Mouse (Mus musculus): ENCODE measurements around the gene Tspan10. TPM values are rescaled to one million over a fixed set of nuclear protein-coding genes. Genes with fewer than 3 reads are reported as not detected.

The Tspan10 gene
- total RNA-seq, 2 experiments from 2014 or later = not detected

DNA sequence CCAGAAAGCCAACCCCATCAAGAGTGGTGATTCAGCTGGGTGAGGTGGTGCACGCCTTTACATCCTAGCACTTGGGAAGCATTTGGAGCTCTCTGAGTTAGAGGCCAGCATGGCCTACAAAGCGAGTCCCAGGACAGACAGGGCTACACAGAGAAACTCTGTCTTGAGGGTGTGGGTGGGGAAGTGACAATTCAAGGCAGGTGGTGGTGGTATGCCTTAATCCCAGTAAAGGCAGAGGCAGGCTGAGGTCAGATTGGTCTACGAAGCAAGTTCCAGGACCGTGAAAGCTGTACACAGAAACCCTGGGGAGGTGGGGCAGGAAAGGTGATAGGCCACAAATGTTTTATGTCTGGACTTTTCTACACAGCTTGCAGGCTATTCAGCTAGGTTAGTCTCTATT lies 12.5 kb downstream of the Tspan10 start:
- DNase-seq (ENCODE audit: low spot score in 2 of 2) = no peak

DNA sequence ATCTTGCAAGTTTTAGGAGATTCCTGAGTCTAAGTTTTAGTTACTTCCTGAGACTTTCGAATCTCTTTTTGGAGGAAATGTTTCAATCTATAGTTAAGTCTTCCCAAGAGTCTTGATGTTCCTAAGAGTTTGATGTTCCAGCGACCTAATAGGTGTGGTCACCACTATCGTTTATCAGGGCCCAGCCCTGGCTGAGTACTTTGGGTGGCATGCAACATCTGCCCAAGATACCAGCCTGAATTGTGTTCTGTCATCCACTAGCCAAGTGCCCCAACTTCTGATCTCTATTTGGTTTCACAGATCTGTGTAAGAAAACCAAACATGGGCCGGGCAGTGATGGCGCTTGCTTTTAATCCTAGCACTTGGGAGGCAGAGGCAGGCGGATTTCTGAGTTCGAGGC lies 13.0 kb downstream of the Tspan10 start:
- no peak for DNase-seq (ENCODE audit: low spot score in 2 of 2)

DNA sequence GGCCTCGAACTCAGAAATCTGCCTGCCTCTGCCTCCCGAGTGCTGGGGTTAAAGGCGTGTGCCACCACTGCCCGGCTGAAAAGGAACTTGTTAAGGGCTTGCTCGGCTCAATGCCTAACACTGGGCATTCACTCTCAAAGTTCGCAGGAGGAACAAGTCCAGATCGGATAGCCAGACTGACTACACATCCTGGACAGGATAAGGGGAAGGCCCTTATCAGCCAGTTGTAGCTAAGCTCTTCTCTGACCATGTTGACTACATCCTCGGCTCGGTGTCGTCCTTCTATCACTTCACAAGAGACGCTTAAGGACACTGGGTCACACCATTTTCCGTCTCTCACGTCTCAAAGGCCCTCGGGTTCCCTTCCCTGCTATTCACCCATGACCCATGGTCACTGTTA lies 14.9 kb downstream of the Tspan10 start:
- DNase-seq (ENCODE audit: low spot score in 2 of 2) = no peak

DNA sequence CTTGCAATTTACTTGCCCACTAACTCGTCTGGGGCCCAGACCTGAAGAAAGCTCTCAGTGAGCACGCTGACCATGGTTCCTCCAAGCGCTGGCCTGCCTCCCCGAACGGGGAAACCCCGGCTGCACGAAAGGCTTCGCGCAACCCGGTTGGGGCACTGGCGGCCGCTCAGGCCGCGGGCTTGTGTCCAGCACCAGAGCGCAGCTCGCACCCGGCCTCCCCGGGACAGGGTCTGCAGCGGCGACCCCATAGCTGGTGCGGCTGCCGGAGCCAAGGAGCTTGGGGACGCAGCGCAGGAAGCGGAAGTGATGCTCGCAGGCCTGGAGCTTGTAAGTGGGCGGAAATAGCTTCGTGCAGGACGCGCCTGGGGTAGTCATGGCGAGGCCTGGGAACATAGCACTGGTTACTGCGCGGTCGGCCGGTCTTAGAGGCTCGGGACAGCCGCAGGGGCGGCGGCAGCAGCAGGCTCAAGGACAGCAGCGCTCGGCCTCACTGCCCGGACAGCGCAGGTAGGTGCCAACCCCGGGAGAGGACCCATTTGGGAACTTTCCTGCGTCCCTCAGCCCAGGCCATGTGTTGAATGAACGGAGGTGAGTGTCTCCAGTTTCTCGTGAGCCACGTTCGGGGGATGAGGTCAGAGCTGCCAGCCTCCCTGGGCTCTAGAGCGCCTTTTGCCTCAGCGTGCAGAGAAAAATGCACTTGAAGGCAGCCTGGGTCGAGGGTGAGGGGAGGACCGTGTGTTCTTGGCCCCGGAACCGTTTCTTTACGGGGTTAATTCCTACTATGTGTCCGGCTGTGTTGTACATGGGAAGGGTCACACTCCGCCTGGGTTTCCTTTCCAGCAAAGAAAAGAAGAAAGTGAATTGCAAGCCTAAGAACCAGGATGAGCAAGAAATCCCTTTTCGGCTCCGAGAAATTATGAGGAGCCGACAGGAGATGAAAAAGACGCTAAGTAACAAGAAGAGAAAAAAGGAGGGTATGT lies 15.6 kb downstream of the Tspan10 start, which contains the start of the genes Oxld1 and Ccdc137:
Gene Oxld1 (minus strand): TSS at position 297 of the 980 bp plus-strand sequence.
Gene Ccdc137 (plus strand): TSS at position 344 of the 980 bp plus-strand sequence.
- DNase-seq (ENCODE audit: low spot score in 2 of 2) = peak; percentile 68 to 82

DNA sequence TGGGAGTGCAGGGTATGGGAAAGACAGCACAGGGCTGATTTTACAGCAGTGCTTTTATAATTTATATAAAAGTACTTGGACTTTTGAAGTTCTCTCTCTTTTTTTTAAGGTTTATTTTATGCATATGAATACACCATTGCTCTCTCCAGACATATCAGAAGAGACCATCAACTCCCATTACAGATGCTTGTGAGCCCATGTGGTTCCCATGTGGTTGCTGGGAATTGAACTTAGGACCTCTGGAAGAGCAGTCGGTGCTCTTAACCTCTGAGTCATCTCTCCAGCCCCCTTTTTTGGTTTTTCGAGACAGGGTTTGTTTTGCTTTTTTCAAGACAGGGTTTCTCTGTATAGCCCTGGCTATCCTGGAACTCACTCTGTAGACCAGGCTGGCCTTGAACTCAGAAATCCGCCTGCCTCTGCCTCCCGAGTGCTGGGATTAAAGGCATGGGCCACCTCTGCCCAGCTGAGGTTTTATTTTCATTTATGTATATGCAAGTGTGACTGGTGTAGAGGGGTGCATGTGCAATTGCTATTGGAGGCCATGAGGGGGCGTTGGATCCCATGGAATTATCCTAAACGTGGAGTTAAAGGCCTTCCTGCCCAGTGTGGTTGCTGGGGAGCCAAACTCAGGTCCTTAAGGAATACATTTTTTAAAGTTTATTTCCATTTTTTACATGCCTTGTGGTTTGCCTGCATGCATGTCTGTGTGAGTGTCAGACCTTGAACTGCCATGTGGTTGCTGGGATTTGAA lies 16.6 kb downstream of the Tspan10 start:
- no peak for DNase-seq (ENCODE audit: low spot score in 2 of 2)

DNA sequence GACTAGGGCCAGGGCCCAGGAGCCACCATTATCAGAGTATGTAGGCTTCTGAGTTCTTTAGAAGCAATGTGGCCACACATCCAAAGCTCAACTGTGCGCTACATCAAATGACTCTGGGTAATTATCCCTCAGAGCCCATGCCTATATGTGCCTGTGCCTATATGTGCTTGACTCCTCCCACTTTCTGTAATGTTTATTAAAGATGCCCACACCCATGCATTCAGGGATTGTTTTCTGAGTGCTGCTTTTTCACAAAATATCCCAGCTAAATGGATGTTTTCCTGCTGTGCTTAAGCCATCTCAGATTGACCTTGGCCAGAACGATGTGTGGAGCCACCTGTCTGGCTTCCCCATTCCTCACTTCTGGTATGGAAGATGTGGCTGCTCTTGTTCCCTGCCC lies 21.1 kb downstream of the Tspan10 start:
- no peak for DNase-seq (ENCODE audit: low spot score in 2 of 2)

DNA sequence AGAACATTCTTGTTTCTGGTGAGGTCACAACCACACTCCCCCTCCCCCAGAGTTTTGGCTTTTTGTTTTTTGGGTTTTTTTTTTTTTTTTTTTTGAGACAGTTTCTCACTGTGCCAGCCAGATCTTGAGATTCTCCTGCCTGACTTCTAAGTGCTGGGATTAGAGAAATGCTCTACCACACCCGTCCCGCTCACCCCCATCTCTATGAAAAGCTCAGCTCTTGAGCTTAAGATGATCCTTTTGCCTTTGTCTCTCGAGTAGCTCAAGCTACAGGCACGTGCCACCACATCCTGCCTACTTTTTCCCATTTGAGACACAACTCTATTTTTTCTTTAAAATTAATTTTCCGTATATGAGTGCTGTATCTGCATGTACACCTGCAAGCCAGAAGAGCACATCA lies 21.9 kb downstream of the Tspan10 start:
- no peak for DNase-seq (ENCODE audit: low spot score in 2 of 2)

DNA sequence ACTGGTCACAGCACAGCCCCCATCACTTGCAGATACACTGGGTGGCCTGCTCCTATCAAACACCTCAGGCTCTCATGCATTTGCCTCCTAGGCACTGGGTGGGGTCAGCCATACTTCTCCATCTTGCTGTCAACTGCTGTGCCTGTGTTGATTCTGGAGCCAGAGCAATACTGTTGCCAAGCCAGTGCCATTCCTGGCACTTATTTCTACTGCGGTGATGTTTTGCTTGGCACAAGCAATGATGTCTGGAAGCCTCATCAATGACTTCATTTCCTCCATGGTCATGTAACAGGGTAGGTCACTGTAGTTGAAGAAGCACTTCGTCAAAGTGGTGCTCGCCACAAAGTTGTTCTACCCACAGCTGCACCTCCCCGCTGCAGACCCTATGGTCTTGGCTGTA lies 23.1 kb downstream of the Tspan10 start:
- no peak for DNase-seq (ENCODE audit: low spot score in 2 of 2)

DNA sequence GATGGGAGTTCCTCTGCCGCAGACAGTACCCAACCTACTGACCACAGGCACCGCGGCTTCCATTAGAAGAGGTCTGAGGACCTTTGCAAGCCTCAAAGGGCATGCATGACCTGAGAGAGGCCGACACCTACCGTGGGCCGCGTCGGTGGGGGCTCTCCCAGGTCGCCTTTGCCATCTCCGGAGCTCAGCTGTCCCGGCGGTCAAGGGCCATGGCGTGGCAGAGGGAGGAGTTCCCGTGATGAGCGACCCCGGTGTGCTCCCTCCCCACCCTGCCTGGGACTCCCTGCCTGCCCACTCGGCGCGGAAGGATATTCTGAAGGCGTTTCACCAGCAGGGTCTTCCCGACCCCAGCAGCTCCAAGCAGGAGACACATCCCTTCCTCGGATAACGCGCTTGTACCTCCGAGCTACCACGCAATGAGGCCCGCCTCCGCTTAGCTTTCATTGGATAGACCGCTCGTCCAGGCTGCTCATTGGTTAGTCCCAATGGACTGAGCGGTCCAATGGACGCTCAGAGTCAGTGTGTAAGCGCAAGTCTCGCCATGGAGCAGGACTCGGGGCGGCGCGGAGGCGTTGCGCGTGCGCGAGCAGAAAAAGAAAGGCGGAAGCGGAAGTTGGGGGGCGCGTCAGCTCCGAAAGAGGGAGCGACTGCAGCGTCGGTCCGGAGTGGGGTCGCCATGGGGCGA lies 24.7 kb downstream of the Tspan10 start, which contains the start of gene Arl16:
Gene Arl16 (minus strand): TSS at position 557 of the 685 bp plus-strand sequence.
- peak; percentile 95 to 96 for DNase-seq (ENCODE audit: low spot score in 2 of 2)

DNA sequence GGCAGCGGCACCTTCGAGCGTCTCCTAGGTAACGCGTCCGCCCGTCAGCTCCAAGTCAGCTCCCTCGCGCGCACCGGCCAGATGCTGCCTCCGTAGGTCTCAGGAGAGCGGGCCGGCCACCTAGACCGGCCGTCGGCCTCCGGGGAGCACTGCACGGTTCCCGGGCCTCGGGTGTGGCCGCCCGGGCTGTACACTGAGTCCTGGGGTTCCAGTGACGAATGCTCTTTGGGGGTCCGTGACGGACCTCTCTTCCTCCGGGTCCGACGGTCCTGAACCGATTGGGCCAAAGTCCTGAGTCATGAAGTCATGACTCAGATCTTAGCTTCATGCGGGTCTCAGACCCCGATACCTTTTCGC lies 25.3 kb downstream of the Tspan10 start:
- DNase-seq (ENCODE audit: low spot score in 2 of 2) = no peak

DNA sequence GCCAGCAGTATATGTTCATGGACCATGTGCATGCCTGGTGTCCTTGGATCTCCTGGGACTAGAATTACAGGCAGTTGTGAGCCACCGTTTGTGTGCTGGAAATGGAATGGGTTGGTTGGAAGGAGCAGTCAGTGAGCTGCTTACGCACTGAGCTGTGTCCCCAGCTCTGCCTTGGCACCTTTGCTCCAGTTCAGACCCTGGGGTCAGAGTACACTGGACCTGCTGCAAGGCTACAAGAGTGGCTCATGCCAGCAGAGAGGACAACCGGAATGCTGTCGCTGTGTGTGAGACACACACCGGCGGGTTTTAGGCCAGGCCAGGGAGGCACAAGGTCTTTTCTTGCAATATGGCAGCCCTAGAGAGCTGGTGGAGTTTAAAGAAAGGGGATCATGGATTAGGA lies 29.6 kb downstream of the Tspan10 start:
- no peak for DNase-seq (ENCODE audit: low spot score in 2 of 2)

DNA sequence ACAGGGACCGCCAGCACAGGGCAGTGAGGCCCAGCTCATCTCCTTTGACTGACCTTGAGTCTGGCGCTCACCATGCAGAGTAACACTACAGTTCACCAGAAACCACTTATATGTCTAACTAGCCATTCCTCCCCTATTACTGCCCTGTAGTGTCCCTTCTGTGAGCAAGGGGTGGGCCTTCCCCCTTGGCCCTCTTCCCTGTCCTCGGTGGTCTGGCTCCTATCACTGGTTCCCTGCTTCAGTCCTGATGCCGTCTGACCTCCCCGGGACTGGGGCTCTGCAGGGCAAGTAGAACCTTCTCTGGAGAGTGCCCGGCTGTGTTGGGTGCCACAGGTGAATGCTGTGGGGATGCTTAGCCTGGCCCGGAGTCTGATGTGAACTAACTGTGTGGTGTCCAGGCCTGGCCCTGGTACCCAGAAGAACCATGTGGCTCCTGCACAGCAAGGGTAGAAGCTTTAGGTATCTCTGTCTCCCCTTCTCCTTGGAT lies 41.0 kb downstream of the Tspan10 start:
- DNase-seq (ENCODE audit: low spot score in 2 of 2) = no peak

DNA sequence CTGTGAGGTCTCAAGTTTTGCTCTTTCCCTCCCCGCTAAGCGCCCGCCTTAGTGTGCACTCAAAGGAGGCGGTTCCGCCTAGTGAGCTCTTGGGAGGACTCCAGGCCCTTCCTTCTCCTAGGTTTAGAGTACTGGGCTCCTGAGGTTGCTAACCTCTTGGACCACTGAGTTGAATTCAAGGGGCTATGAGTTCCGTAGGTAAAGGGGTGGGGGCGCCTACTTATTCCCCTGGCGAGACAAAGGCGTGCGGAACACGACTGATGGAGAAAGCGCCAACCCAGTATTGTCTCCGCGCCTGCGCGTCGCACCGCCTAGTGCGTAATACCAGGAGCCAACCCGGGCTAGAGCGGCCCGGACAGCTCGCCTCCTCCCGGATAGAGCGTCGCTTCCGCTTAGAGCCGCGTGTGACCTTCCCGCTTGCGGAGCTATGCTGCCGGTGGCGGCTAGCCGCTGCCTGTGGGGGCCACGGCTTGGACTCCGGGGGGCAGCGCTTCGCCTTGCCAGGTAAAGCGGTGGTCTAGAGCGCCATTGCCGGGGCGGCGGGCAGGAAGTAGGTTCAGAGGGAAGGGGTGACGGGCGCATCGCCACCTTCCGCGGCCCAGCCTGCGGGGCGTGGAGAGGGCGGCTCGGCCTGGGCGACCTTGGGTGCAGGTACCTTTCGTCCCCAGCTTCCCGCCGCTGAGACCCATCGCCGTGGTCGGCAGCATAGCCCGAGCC lies 42.0 kb downstream of the Tspan10 start, which contains the start of gene Mrpl12:
Gene Mrpl12 (plus strand): TSS at position 349 of the 717 bp plus-strand sequence.
- peak; percentile 89 to 93 for DNase-seq (ENCODE audit: low spot score in 2 of 2)

DNA sequence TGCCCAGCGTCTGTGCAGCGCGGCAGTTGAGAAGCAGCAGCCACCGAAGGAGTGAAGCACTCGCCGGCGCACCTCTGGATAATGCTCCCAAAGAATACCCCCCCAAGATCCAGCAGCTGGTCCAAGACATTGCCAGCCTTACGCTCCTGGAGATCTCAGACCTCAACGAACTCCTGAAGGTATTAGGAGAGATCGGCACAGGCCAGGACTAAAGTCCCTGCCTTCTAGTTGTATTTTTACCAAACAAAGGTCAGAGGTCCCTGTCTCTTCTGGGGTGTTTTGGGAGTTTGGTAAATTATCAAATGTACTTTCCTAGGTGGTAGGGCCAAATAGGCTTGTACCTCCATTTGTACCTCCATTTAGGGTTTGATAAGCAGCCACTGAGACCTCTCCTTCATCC lies 42.8 kb downstream of the Tspan10 start:
- DNase-seq (ENCODE audit: low spot score in 2 of 2) = no peak

DNA sequence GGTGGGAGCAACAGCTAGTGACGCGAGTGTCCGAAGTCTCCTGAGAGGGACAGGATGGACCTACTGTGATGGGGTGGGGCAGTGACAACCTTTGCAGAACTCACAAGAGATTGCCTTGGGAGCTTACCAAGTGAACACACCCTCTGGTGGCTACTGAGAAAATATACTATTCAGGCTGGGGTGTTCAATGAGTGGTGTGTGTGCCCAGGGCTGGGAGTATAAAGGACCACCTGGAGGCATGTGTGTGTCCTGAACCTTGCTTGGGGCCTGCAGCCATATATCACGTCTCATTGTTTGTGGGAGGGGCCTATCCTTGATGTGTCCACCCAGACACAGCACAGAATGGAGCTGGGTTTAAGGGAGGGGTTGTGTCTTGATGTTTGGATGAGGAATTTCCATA lies 46.1 kb downstream of the Tspan10 start:
- DNase-seq (ENCODE audit: low spot score in 2 of 2) = no peak

DNA sequence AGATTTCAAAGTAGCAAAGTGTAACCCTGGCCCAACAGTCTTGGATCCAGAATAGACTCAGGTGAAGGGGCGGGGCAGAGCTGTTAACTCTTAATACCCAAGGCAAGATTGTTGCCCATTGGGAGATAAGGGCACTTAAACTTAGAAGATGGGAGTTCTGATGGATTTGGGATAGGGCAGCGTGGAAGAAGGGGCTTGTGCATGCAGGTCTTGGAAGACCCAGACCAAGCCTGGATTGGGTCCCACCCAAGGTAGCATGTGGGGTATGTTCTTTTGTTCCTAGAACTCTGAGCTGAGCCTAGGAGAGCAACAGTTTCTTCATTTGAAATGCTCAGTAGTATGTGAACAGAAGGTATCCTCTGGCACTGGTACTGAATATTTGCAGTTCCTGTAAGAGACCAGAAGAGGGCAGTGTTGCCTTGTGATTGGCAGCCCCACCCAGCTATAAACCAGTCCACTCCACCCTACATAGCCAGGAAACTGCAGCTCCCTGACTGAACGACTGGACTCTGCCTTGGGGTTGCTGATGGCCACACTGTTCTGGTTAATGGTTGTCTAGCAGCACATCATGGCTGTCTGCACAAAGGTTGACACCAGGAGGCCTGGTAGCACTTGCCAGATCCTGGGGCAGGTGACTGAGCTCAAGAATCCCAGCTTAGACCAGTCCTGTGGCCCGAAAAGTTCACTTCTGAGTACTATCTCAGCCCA lies 46.8 kb downstream of the Tspan10 start:
- DNase-seq (ENCODE audit: low spot score in 2 of 2) = peak; percentile 52 to 83

DNA sequence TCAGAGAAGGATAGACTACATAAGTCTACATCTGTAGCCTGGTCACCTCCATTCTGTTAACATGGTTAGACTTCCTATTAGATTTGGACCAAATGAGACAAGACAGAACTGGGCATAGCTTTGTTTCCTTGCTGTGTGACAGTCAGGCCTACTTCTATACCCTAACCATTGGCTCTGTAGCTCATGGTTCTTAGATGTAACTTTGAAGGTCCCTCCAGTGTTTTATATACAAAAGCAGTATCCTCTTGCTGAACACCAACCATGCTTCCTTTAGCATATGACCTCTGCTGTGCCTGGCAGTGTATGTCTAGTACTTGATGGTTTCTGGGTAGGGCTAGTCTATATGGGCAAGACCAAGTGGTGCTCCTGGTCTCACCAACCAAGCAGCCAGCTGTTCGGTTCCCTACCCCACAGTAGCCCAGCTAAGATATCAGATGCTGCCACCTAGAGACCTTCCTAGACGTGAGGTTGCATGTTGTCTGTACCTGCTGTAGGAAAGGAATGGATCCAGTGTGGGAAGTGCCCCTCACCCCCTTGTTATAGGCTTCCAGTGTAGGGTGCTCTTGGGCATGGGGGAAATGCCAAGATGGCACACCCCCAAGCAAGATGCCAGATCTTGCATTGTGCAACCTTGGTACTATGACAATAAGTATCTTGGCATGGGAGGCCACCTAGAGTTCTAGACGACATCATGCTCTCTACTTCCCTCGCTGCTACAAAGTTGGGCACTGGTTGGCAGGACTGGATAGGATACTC lies 48.0 kb downstream of the Tspan10 start:
- DNase-seq (ENCODE audit: low spot score in 2 of 2) = no peak

DNA sequence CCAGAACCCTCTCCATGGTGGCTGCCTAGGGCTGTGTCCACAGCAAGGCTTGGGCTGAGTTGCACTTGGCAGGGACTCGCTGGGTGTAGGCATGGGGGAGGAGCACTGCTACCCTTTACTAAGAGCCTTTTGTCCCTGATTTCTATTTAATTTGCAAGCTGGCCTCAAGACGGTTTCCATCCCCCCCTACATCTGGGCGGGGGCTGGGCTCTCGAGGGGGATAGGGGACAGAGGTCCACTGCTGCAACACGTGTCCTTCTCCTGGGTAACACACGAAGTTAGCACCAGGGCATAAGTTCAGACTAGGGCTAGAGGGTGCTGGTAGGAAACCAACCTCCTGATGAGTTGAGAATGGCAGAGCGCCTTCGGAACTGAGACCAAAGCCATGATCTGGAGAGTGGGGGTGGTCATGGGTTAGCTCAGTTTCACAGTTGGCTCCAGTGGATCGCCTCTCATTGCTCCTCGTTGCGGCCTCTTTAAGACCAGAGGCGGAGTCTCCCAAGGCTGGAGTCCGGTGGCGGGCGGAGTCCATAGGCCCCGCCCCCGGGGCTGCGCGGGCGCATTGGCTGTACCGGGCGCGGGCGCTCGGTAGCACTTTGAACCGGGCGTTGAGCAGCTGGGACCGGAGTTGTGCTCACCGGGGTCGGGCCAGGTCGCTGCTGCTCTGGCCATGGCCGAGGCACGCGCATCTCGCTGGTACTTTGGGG lies 49.0 kb downstream of the Tspan10 start, which contains the start of gene Slc25a10:
Gene Slc25a10 (plus strand): TSS at position 524 of the 707 bp plus-strand sequence.
- DNase-seq (ENCODE audit: low spot score in 2 of 2) = peak; percentile 80 to 90
